Mouse (Mus musculus): ENCODE data around the gene Casp8ap2. TPM values are rescaled to one million over a fixed set of nuclear protein-coding genes. Genes with fewer than 3 reads are reported as not detected.

Gene Casp8ap2
- polyA plus RNA-seq, 1 experiment from 2014 or later, result 31.5 TPM

DNA sequence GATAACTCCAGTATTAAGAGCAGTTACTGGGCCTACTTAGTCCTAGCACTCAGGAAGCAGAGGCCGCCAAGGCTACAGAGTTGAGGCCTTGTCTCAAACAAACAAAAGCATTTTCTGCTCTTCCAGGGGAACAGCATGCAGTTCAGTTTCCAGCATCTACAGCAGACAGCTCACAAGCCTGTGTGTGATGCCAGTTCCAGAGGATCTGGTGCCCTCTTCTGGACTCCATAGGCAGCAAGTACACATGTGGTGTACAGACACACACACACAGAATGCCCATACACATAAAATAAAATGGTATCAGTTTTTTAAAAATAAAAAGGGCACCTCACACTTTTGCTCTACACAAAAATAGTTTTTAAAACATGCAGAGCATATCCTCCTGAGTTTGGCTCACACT is 53.0 kb downstream of the Casp8ap2 start:
- Histone ChIP-seq H3K4me1 (replicated peaks) (no peaks in the 10 kb centered on the region), H3K27me3 (replicated peaks) (no peaks in the 10 kb centered on the region), H3K4me2 (no peak overlapping the region), H3K9ac (no peak overlapping the region), H3K27ac (ENCODE audit: poor library complexity, severe bottlenecking) (no peak overlapping the region), H3K9me3 (replicated peaks) (no peaks in the 10 kb centered on the region), H3K36me3 (peaks cover 76% of the 10 kb centered on the region), H3K4me3 (no peak overlapping the region)
- WGBS, result 94% methylated on average over 1 of the region's 1 CpGs
- ATAC-seq (ENCODE audit: insufficient number of reproducible peaks, low FRiP score), result no peak

DNA sequence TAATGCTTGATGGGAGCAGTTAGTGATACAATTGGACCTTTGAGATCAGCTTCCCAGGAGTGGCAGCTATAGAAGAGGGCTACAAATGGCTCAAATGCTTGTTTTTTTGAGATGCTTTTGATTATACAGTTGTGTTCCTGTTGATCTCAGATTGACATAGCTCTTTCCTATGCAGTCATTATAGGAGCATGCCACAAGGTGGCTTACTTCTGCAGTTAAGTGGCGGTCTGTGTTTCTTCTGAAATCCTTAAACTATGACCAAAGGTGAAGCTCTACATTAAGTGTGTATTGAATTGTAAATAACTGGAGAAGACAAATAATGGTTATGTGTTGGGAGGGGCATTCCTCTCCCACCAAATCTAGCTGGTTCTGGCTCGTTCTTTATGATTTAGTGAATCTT is 54.6 kb downstream of the Casp8ap2 start:
- Histone ChIP-seq H3K4me2 (no peak overlapping the region), H3K9me3 (replicated peaks) (no peaks in the 10 kb centered on the region), H3K4me1 (replicated peaks) (no peaks in the 10 kb centered on the region), H3K27me3 (replicated peaks) (no peaks in the 10 kb centered on the region), H3K9ac (no peak overlapping the region), H3K36me3 (peaks cover 74% of the 10 kb centered on the region), H3K4me3 (no peak overlapping the region), H3K27ac (ENCODE audit: poor library complexity, severe bottlenecking) (no peak overlapping the region)
- ATAC-seq (ENCODE audit: insufficient number of reproducible peaks, low FRiP score), result no peak
- WGBS, result 82% methylated on average over 2 of the region's 2 CpGs

DNA sequence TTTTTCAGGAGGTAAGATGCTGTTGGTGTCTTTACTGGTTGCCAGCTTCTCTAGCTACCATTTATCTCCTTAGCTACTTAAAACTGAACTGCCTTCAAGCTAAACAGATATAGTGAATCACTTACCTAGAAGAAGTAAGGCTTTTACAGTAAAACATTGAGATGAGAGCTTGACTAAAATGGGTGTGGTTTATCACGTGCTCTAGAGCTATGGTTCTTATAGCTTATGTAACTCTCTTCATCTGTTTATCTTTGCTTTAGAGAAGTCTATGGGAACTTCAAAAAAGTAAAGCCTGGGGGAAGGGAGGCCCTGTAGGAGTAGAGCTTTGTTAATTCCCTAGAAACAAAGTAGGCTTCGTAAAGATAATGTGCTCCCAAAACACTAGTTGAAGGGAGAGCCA is 58.8 kb downstream of the Casp8ap2 start:
- Histone ChIP-seq H3K36me3 (peaks cover 79% of the 10 kb centered on the region), H3K27ac (ENCODE audit: poor library complexity, severe bottlenecking) (no peak overlapping the region), H3K27me3 (replicated peaks) (no peaks in the 10 kb centered on the region), H3K9ac (no peak overlapping the region), H3K4me2 (no peak overlapping the region), H3K4me3 (no peak overlapping the region), H3K4me1 (replicated peaks) (no peaks in the 10 kb centered on the region), H3K9me3 (replicated peaks) (no peaks in the 10 kb centered on the region)
- 92% methylated on average over 2 of the region's 2 CpGs for WGBS
- ATAC-seq (ENCODE audit: insufficient number of reproducible peaks, low FRiP score), result no peak

DNA sequence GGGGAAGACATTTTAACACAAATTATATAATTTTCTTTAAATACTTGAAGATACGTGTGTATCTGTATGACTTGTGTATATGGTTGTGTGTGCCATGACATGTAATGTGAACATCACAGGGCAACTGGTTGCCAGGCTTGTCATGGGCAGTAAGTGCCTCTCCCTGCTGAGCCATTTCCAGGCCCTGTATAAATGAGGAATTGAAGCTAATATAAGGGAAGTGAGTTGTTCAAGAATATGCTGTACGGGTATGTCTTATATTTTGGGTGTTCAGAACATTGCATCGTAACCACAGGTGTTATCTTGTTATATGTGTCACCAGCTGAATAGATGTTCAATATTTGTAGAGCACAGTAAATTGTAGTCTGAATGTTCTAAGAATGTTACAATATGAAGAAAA is 62.2 kb downstream of the Casp8ap2 start:
- Histone ChIP-seq H3K9me3 (replicated peaks) (no peaks in the 10 kb centered on the region), H3K4me2 (no peak overlapping the region), H3K27me3 (replicated peaks) (no peaks in the 10 kb centered on the region), H3K4me1 (replicated peaks) (peaks cover 4% of the 10 kb centered on the region; the same call in 1 of the 2 replicates), H3K27ac (ENCODE audit: poor library complexity, severe bottlenecking) (no peak overlapping the region), H3K9ac (no peak overlapping the region), H3K36me3 (peaks cover 67% of the 10 kb centered on the region), H3K4me3 (no peak overlapping the region)
- ATAC-seq (ENCODE audit: insufficient number of reproducible peaks, low FRiP score), result no peak
- WGBS, result 90% methylated on average over 3 of the region's 3 CpGs

DNA sequence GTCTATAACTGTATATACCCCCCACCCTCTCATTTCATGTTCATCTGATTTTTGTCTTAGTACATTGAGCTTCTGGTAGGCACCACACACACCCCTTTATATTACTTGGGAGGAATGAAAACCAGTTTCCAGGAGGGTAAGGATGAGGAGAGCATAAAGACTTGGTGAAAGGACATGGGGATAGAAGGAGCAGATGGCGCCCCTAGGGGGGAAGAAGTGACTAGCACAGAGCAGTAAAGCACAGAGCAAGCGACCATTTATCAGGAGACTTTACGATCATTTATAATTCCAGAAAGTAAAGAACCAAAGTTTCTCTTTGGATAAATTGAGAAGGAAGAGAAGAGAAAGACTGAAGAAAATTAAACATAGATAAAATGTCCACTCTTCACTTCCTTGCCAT is 65.6 kb downstream of the Casp8ap2 start:
- Histone ChIP-seq H3K4me3 (no peak overlapping the region), H3K27me3 (replicated peaks) (no peaks in the 10 kb centered on the region), H3K4me2 (no peak overlapping the region), H3K27ac (ENCODE audit: poor library complexity, severe bottlenecking) (no peak overlapping the region), H3K9ac (no peak overlapping the region), H3K36me3 (peaks cover 61% of the 10 kb centered on the region), H3K9me3 (replicated peaks) (no peaks in the 10 kb centered on the region), H3K4me1 (replicated peaks) (peaks cover 4% of the 10 kb centered on the region; the same call in 1 of the 2 replicates)
- ATAC-seq (ENCODE audit: insufficient number of reproducible peaks, low FRiP score), result no peak
- 70% methylated on average over 3 of the region's 3 CpGs for WGBS

DNA sequence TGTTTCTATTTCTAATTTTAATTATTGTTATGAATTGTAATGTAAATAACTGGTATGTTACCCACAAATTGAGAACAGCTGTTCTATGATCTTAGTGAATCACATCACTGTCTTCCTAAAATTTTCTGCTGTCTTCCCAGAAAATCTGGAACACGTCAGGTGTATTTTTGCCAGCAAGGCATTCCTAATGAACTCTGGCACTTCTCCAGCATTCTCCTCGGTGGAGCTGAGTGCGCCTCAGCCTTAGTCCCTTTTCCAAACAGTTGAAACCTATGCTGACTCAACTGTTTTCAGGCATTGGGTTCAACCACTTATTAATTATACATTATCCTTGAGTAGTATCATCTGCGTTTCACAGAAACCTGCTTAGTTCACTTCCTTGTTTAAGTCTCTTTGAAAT is 67.2 kb downstream of the Casp8ap2 start:
- Histone ChIP-seq H3K27me3 (replicated peaks) (no peaks in the 10 kb centered on the region), H3K4me1 (replicated peaks) (peaks cover 4% of the 10 kb centered on the region; the same call in 1 of the 2 replicates), H3K36me3 (peaks cover 56% of the 10 kb centered on the region), H3K9me3 (replicated peaks) (no peaks in the 10 kb centered on the region), H3K9ac (no peak overlapping the region), H3K4me2 (no peak overlapping the region), H3K27ac (ENCODE audit: poor library complexity, severe bottlenecking) (no peak overlapping the region), H3K4me3 (no peak overlapping the region)
- ATAC-seq (ENCODE audit: insufficient number of reproducible peaks, low FRiP score), result no peak
- WGBS, result 75% methylated on average over 4 of the region's 4 CpGs

DNA sequence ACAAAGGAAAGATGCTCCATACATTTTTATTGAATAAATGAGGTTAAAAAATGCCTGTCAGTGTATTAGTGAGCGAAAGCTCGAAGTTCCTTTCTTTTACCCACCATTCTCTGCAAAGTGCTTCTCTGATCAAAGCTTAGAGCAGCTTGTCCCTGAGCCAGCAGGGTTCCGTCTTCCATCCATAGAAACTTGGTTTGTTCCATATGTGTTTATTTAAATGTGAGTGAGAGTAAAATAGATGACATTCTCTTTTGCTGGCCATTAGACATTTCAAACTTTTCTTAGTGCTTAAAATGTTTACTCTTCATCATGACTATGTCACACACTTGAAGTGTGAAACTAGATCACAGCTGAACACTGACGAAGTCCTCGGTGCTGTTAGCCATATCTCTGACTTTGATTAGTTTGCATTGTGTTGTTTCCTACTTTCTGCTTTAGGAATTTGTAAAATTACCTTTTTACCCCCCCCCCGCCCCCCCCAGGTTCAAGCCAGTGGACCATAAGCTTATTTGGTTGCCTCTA is 67.9 kb downstream of the Casp8ap2 start:
- Histone ChIP-seq H3K4me1 (replicated peaks) (peaks cover 4% of the 10 kb centered on the region; the same call in 1 of the 2 replicates), H3K36me3 (peaks cover 52% of the 10 kb centered on the region), H3K9me3 (replicated peaks) (no peaks in the 10 kb centered on the region), H3K27me3 (replicated peaks) (no peaks in the 10 kb centered on the region), H3K9ac (no peak overlapping the region), H3K4me2 (no peak overlapping the region), H3K27ac (ENCODE audit: poor library complexity, severe bottlenecking) (no peak overlapping the region), H3K4me3 (no peak overlapping the region)
- no peak for ATAC-seq (ENCODE audit: insufficient number of reproducible peaks, low FRiP score)
- 86% methylated on average over 6 of the region's 6 CpGs for WGBS

Other genes with a start within 250 kb of the Casp8ap2 start
- gene Gja10, start 12.7 kb upstream of the Casp8ap2 start, polyA plus RNA-seq (2016; fragmentation: Nextera tagmentation; extraction: Ambion mirVana), result not detected in 2 replicates
- 9.5 and 10.7 TPM in 2 replicates for gene Mdn1, start 41.7 kb downstream of the Casp8ap2 start, polyA plus RNA-seq (2016; fragmentation: Nextera tagmentation; extraction: Ambion mirVana)
- gene Lyrm2, start 184.8 kb downstream of the Casp8ap2 start, polyA plus RNA-seq (2016; fragmentation: Nextera tagmentation; extraction: Ambion mirVana), result 138 and 139 TPM in 2 replicates